Mouse (Mus musculus) liver, adult 10 weeks (tissue): ENCODE data around the gene Olfr643. TPM values are rescaled to one million over a fixed set of nuclear protein-coding genes. Genes with fewer than 3 reads are reported as not detected.

Experiments
- polyA plus RNA-seq: library from polyadenylated mRNA; stranded (reverse); fragments of 350-450 nt; fragmentation: Illumina TruSeq; extraction: RNeasy Lipid Tissue Mini Kit (QIAGEN cat#74804); gene quantifications from one replicate; pipeline ENCODE4 v1.2.3, GENCODE M21; 2014; ENCODE audit warnings: low read depth, low replicate concordance

Olfr643 gene
- polyA plus RNA-seq = not detected

GRCm38 (mm10) chr7:104137305-104137704 lies at the start of gene Olfr643:
Gene Olfr643 (minus strand): TSS chr7:104137405.

GRCm38 (mm10) chr7:104183292-104183691 lies 46.1 kb upstream of the Olfr643 start, which contains the start of gene Olfr648:
Gene Olfr648 (minus strand): TSS chr7:104183392.

GRCm38 (mm10) chr7:104150456-104150855 lies 13.3 kb upstream of the Olfr643 start, which contains the start of gene Ubqlnl:
Gene Ubqlnl (minus strand): TSS chr7:104150556.

DNA sequence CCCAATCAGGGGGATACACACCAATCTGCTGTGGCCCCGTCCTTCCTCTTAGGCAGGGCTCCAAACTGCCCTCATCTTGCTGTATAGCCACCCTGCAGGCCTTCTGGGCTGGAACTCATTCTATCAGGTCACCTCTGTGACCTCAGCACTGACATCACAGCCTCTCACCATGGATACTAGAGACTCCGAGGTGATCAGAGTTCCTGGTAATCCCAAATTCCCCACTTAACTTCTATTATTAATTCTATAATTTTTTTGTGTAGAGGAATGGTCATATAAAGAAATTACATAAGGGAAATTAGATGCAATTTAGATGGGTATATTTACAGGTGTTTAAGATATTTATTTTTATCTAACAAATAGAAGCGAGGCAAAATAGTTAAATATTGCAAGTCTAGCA lies 6.0 kb upstream of the Olfr643 start, which contains the start of gene Ubqln3:
Gene Ubqln3 (minus strand): TSS at position 101 of the 400 bp plus-strand sequence.

GRCm38 (mm10) chr7:104129726-104130125 lies 7.5 kb downstream of the Olfr643 start, which contains the start of gene Ubqln5:
Gene Ubqln5 (minus strand): TSS chr7:104129826.

DNA sequence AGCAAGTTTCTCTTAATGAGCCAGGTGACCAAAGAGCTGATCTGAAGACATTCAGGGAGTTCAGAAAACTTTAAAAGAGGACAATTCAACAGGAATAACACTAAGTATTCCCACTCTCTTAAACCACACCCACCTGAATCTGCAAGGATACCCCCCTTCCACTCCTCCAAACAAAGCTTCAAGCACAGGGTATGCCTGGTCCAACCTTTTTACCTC lies 32.5 kb downstream of the Olfr643 start, which contains the start of gene Olfr646:
Gene Olfr646 (plus strand): TSS at position 117 of the 216 bp plus-strand sequence.

GRCm38 (mm10) chr7:104085365-104085764 lies 51.8 kb downstream of the Olfr643 start, which contains the start of gene Olfr645:
Gene Olfr645 (minus strand): TSS chr7:104085465.

DNA sequence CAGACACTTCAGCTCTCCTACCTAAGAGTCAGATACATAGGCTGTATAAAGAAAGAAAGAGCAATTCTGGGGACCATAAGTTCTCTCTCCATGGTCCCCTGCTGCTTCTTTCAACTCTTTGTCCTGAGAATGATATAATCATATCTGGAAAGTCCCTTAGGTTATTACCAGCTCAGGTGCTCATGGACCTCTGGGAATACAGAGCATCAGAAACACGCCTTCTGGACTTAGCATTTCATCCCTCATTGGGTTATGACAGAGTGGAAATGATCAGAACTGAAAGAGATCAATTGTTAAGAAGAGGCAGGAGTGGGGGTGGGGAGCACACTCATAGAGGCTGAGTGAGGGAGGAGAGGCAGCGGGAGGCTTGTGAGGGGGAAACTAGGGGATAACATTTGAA lies 65.4 kb downstream of the Olfr643 start, which contains the start of gene Olfr644:
Gene Olfr644 (minus strand): TSS at position 101 of the 400 bp plus-strand sequence.

GRCm38 (mm10) chr7:104061345-104061744 lies 75.9 kb downstream of the Olfr643 start, which contains the start of gene 4930516K23Rik:
Gene 4930516K23Rik (minus strand): TSS chr7:104061445.

DNA sequence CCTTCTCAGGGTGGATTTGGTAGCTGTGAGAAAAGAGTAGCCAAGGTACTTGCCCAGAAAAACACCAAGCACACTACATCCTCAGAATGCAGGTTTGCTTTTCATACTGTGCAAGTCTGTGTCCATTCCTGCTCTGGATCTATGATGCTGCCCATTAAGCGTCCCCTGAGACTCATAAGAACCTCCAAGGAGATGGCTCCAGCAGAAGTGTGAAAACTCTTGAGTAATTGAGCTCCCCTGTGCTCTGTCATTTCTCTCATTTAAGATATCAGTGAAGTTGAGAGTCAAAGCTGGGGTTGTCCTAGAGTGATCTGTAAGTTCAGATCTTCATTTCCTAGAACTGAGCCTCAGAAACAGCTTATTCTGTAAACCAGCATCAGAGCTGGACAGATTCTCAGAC lies 84.6 kb downstream of the Olfr643 start, which contains the start of gene Olfr642:
Gene Olfr642 (minus strand): TSS at position 101 of the 400 bp plus-strand sequence.

DNA sequence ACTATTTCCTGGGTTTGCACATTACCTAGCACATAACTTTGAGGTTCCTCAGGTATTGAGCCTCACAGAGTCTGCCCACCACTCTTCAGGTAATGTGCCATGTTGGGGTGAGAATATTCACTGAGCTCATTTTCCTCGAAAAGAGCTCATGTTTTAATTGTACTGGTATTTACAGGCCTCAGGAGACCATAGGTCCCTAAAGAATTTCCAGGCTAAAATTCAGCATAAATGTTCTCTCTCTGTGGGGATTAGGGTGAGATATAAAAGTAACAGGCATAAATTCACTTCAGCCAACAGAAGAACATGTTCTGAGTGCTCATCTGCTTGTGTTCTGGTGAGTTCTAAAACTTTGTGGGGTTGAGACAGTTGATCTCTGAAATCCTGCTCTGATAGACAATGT lies 102.1 kb downstream of the Olfr643 start, which contains the start of gene Olfr641:
Gene Olfr641 (plus strand): TSS at position 301 of the 400 bp plus-strand sequence.

GRCm38 (mm10) chr7:104025473-104025872 lies 111.7 kb downstream of the Olfr643 start, which contains the start of gene Olfr640:
Gene Olfr640 (minus strand): TSS chr7:104025573.

GRCm38 (mm10) chr7:104017203-104017602 lies 120.0 kb downstream of the Olfr643 start, which contains the start of gene Olfr639:
Gene Olfr639 (minus strand): TSS chr7:104017303.

GRCm38 (mm10) chr7:103998446-103998845 lies 138.8 kb downstream of the Olfr643 start, which contains the start of gene Olfr638:
Gene Olfr638 (plus strand): TSS chr7:103998746.

DNA sequence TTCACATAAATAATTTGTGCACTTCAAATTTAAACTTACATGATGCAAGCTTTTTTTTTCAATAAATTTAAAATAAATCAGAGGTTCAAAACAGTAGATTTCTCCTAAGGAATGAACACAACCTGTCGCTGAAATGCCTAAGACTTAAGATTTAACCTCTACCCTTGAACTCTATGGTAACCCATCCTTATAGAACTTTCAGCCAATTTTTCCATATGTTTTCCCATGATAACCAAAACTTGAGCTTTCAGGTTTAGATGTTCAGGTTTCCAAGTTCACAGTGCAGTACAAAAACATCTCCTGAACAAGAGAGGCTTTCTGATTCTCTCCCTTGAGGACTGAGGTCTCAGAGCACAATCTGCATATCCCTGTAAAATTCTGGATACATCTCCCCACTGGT lies 166.4 kb downstream of the Olfr643 start, which contains the start of gene Olfr635:
Gene Olfr635 (plus strand): TSS at position 301 of the 400 bp plus-strand sequence.

Other genes with a start within 250 kb of the Olfr643 start
- gene Olfr64, start 242.9 kb downstream of the Olfr643 start, polyA plus RNA-seq = not detected
- gene Olfr65, start 233.9 kb downstream of the Olfr643 start, polyA plus RNA-seq = not detected
- not detected for gene Olfr631, start 208.6 kb downstream of the Olfr643 start, polyA plus RNA-seq
- not detected for gene Olfr632, start 203.1 kb downstream of the Olfr643 start, polyA plus RNA-seq
- gene Olfr633, start 193.0 kb downstream of the Olfr643 start, polyA plus RNA-seq = not detected
- not detected for gene Olfr635, start 166.3 kb downstream of the Olfr643 start, polyA plus RNA-seq
- gene Olfr638, start 138.7 kb downstream of the Olfr643 start, polyA plus RNA-seq = not detected
- not detected for gene Olfr639, start 120.1 kb downstream of the Olfr643 start, polyA plus RNA-seq
- gene Olfr640, start 111.8 kb downstream of the Olfr643 start, polyA plus RNA-seq = not detected
- not detected for gene Olfr641, start 102.0 kb downstream of the Olfr643 start, polyA plus RNA-seq
- gene Olfr642, start 84.7 kb downstream of the Olfr643 start, polyA plus RNA-seq = not detected
- not detected for gene 4930516K23Rik, start 76.0 kb downstream of the Olfr643 start, polyA plus RNA-seq
- not detected for gene Olfr644, start 65.5 kb downstream of the Olfr643 start, polyA plus RNA-seq
- not detected for gene Olfr645, start 51.9 kb downstream of the Olfr643 start, polyA plus RNA-seq
- not detected for gene Olfr646, start 32.5 kb downstream of the Olfr643 start, polyA plus RNA-seq
- gene Ubqln5, start 7.6 kb downstream of the Olfr643 start, polyA plus RNA-seq = not detected
- not detected for gene Ubqln3, start 5.9 kb upstream of the Olfr643 start, polyA plus RNA-seq
- not detected for gene Ubqlnl, start 13.2 kb upstream of the Olfr643 start, polyA plus RNA-seq
- not detected for gene Olfm5, start 27.4 kb upstream of the Olfr643 start, polyA plus RNA-seq
- gene Olfr648, start 46.0 kb upstream of the Olfr643 start, polyA plus RNA-seq = not detected
- gene Olfr649, start 58.6 kb upstream of the Olfr643 start, polyA plus RNA-seq = not detected
- gene Trim6, start 81.4 kb upstream of the Olfr643 start, polyA plus RNA-seq = 0.34 TPM
- gene Trim34a, start 107.1 kb upstream of the Olfr643 start, polyA plus RNA-seq = 14.9 TPM
- 3.6 TPM for gene Trim5, start 150.7 kb upstream of the Olfr643 start, polyA plus RNA-seq
- 16.4 TPM for gene Trim12a, start 178.1 kb upstream of the Olfr643 start, polyA plus RNA-seq
- gene Trim34b, start 192.1 kb upstream of the Olfr643 start, polyA plus RNA-seq = not detected
- gene Trim12c, start 216.0 kb upstream of the Olfr643 start, polyA plus RNA-seq = 14.0 TPM
- gene Trim30b, start 232.5 kb upstream of the Olfr643 start, polyA plus RNA-seq = 0.34 TPM